Mouse (Mus musculus) neural tube, embryonic 10.5 days (tissue): ENCODE data around the gene Cldn19.
"Not testable (repeated sequence)": the region's sequence is repeated elsewhere in the genome, so short reads cannot be mapped to it uniquely, and the experiment has no call there.

Experiments
- DNase-seq: peaks from one replicate; pipeline ENCODE4 v3.0.0-alpha.2; 2017; ENCODE audit warnings: low spot score; ENCODE audit errors: extremely low spot score

Cldn19 gene

DNA sequence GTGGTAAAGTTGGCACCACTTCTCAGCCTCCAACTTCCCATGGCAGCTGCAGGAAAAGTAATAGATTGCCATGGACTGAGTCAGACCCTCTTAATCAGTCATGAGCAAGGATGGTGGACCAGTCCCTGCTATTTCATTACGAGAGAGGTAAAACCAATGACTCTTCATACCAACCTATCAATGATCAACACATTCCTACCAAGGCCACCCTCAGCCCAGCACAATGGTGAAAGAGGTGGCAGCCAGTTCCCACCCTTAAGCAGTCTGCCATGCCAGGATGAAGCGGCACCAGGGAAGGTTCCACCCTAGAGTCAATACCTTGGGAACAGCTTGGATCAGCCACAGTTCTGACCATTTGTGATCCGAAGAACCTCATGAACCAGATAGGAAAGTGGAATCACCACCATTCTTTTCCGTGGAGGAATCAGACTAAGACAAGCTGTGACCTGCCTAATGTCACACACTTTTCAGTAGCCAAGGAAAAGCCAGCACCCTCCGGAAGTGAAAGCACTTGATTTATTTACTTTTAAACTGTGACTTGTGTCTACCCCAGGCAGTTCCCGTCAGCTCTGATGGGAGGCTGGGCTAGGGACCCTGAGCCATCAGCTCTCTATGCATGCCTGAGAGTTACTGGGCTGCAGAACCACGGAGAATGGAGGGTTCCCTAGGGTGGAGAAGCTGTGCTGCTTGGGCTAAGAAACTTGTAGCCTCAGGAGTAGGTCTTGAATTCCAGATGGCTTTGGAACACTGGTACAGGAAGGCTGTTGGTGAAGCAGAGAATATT lies 3.0 kb upstream of the Cldn19 start:
- DNase-seq = no peak

- no peak for DNase-seq
Measured at GRCm38 (mm10) chr4:119254012-119254618, 1.1 kb upstream of the Cldn19 start.

DNA sequence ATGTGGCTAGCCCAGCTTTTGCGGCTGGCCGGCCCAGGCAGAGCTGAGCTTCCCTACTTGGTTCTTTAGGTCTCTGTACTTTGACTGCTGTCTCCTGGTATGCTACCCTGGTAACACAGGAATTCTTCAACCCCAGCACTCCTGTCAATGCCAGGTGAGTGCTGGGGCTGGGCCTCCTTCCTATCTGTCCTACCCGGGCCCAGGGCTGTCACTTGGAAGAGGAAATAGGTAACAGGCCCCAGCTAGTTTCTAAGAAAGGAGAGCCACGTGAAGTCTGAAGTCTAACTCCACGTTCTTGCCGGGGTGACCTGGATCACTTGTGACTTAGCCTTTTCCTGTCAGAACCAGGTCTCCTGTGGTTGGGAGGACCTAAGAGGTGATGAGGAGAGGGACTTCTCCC lies 1.9 kb downstream of the Cldn19 start:
- no peak for DNase-seq

- no peak for DNase-seq
Measured at GRCm38 (mm10) chr4:119259344-119260254, 4.4 kb downstream of the Cldn19 start.

GRCm38 (mm10) chr4:119261087-119261713 lies 6.0 kb downstream of the Cldn19 start:
- DNase-seq = no peak

- no peak for DNase-seq
Measured at GRCm38 (mm10) chr4:119262483-119262882, 7.3 kb downstream of the Cldn19 start.

GRCm38 (mm10) chr4:119263459-119263858 lies 8.2 kb downstream of the Cldn19 start:
- DNase-seq = no peak

DNA sequence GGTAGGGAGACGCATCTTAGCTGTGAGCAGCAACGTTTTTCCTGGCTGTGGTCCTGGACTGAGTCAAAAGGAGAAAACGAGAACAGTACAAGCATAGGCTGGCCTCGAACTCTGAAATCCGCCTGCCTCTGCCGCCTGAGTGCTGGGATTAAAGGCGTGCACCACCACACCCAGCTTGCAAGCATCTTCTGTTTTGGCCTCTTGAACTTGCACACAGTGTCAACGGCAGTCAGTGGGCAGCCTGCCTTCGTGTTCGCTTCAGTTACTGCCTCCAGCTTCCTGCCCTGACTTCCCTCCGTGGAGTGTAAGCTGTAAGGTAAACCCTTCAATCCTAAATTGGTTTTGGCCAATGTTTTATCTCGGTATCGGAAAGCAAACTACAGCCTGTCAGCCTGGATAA lies 11.4 kb downstream of the Cldn19 start:
- DNase-seq = no peak

DNA sequence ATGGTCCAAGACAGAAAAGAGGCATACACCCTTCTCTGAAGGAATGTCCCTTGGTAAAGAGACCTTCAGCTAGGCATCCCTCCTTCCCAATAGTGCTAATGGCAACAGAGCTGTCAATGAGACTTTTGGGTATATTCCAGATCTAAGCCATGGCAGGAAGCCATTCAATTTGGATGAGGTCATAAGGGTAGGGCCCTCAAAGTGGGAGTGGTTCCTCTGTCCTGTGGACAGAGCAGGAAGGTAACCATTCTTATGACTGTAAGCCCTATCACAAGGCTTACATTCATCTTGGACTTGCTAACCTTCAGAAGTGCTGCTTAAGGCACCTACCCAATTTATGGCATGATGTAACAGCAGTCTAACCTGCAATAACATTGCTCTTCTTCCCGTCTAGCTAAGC lies 19.4 kb downstream of the Cldn19 start:
- DNase-seq = no peak

- no peak for DNase-seq
Measured at GRCm38 (mm10) chr4:119275226-119275625, 20.0 kb downstream of the Cldn19 start.

GRCm38 (mm10) chr4:119275726-119276125 lies 20.5 kb downstream of the Cldn19 start:
- no peak for DNase-seq

GRCm38 (mm10) chr4:119278784-119279183 lies 23.6 kb downstream of the Cldn19 start:
- not testable (repeated sequence) for DNase-seq

DNA sequence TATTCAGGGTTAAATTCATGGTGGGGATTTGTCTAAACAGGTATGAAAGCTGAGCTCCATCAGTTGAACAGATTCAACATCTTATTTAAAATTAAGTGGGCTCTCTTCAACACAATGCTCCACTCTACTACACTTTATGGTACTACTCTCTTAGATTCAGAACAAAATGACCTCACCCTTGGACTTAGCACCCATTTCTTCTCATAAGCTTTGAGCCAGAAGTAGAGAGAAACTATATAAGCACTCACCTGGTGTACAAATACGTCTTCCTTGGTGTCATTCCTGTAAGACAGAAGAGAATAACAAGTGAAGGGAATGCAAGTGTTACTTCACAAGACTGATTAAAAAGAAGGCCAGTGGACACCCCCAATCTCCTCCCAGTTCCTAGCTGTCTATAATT lies 29.6 kb downstream of the Cldn19 start:
- no peak for DNase-seq

DNA sequence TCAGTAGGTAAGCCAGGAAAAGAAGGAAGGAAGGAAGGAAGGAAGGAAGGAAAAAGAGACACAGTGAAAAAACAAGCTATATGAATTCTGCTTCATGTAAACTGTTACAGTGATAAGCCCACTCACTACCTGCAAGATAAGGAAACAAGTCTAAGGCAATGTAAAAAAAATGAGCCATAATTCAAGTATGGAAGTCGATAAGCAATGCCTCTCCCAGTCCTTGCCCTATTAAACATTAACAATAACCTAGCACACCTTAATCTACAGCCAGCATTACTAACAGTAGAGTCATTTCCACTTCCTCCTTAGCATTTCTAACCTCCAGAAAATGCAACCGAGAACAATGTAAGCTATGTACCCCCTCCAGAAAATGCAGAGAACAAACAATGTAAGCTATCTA lies 30.1 kb downstream of the Cldn19 start:
- no peak for DNase-seq

DNA sequence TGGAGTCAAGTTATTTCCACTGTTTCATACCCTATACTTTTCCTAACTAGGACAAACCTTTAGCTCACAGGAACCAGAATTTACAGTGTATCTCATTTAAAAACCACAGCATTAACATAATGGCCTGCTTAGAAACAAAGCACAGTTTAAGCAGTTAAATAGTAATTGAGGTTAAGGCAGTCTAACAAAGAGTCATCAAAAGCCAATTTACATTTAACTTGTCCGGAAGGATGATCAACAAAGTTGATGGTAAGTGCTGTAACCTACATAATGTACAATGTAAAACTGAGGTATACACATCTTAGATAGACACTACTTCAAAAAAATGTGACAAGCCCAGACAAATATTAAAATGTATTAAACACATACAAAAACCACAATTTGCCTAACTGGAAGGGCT lies 36.7 kb downstream of the Cldn19 start:
- no peak for DNase-seq

DNA sequence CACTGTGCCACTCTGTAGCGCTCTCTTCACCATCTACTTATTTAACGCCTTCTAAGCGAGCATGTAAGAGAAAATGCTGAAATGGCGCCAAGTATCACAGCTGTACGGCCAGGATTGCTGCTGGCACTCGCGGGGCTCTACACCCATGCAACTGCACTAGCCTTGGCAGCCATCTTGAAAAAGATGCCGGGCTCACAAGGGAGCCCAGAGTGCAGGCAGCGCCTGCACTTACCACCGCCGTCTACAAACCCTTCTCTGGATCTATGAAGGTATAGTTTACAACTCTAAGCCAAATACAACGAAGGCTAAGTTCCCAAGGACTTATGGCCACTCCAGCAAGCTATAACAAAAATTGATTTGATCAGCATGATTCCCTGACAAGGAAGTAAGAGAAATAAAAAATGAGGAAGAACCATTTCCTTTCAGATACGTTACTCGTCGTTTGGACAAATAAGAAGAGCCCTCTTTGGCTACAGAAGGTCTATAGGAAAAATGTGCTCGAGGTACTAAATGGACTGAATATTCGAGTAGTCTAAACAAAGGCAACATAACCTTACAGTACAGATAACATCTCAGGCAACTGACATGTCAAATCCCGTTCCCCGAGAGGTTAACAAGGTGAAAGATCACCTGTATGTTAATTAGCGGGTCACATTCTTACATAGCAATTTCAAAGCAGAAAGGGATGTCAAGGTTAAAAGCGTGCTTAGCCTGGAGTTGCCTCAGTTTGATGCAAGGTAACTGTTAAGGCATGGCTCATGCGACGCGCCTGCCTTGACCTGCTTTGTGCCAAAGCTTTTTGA lies 37.8 kb downstream of the Cldn19 start:
- DNase-seq = peak; percentile 45

- peak; percentile 61 for DNase-seq
Measured at GRCm38 (mm10) chr4:119293574-119294258, 38.5 kb downstream of the Cldn19 start.

DNA sequence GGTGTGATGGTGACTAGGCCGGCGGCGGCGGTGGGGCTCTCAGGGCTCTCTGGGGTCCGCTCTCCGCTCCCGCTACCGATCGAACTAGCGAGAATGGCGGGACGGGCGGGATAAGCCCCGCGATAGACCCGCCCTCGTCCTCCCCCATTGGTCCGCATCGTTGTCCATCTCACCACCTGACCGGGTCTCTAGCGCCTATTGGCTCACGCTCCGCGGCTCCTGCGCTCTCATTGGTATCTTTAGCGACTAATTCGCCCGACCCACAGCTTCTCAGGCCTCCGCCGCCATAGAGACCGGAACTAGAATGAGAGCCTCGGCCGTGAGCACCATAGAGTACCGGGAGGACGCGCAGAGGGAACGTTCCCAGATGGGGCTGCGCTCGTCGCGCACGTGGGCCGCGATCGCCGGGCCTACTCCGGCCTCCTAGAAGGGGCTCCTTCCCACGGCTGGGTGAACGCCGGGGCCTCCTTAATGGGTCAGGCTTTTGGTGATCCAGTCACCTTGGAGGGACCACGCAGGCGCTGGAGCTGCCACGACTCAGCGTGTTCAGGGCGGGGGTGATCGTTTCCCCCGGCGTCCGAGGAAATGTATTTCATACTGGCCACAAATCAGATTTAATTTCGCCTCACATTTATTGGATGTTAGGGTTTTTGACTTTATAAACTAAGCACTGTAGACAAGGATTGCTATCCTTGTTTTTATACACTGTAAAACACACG lies 39.4 kb downstream of the Cldn19 start, which contains the start of gene Ybx1:
Ybx1 (minus strand) TSS at position 190 of the 719 bp plus-strand sequence.
- peak; percentile 95 for DNase-seq

GRCm38 (mm10) chr4:119295134-119295453 lies 39.9 kb downstream of the Cldn19 start:
- peak; percentile 29 for DNase-seq

DNA sequence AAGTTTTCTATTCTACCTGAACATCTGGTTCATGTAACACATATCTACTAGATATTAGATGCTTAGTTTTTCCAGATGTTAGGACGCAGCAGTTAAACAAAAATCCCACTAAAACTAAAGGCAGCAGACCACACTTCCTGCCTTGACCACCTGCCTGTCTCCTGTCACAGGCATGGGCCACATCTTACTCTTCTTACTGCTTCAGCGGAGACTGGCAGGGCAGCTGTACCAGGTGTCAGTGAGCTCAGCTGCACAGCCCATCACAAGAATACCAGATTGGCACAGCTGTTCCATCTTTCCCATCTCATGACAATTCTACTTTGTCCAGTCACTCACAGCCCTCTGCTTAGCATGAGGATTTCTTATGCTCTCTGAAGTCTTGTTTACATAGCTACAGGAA lies 42.1 kb downstream of the Cldn19 start:
- DNase-seq = no peak
